Mouse (Mus musculus): ENCODE measurements around the gene Gid8. TPM values are rescaled to one million over a fixed set of nuclear protein-coding genes. Genes with fewer than 3 reads are reported as not detected.

Gene Gid8
- polyA plus RNA-seq, 1 experiment: 60.4 TPM

DNA sequence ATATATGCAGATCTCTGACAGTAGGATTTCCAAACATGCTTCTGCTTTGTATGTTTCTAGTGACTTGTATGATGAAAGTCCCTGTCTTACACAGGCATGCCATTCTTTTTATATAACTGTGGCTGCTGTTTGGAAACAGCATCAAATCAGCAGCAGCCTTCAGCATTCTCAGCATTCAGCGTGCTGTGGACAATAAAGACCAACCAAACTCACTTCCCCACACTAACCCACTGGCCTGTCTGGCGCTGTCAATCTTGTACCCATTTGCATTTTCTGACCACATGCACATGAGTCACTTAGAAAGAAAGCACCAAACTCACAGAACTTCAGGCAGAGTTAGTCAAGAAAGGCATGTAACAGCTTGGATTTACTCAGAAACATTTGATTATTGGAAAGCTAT is 14.7 kb upstream of the Gid8 start:
- H3K27ac ChIP-seq (ENCODE audit: insufficient read depth, low read length): no peak overlapping the region
- no peak for TF ChIP-seq CTCF (IDR thresholded peaks at IDR 0.05; ENCODE audit: extremely low read depth, insufficient read depth, low read length)
- TF ChIP-seq POLR2A (IDR thresholded peaks at IDR 0.05; ENCODE audit: extremely low read depth, insufficient read depth, low read length): no peak
- no peak overlapping the region for H3K4me3 ChIP-seq (ENCODE audit: insufficient read depth, low read length)
- H3K4me1 ChIP-seq (ENCODE audit: control insufficient read depth, insufficient read depth, low read length): peaks cover 18% of the 10 kb centered on the region

DNA sequence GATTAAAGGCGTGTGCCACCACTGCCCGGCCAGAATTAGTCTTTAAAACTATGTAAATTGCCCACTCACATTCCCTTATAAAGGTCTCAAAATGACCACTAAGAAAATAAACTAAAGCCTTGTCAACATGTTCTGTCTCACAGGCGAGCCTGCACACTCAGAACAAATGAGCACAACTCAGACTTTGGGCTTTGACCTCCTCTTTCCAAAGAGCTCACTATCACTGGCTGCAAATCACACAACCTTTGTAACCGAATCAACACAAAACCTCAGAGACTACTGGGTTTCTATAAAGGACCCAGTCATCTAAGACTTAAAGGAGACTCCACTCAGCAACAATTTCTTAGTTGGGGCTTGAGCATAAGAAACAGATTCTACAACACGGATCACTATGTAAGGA is 9.5 kb upstream of the Gid8 start:
- TF ChIP-seq POLR2A (IDR thresholded peaks at IDR 0.05; ENCODE audit: extremely low read depth, insufficient read depth, low read length) (no peak), CTCF (IDR thresholded peaks at IDR 0.05; ENCODE audit: extremely low read depth, insufficient read depth, low read length) (no peak)
- no peak overlapping the region for H3K27ac ChIP-seq (ENCODE audit: insufficient read depth, low read length)

DNA sequence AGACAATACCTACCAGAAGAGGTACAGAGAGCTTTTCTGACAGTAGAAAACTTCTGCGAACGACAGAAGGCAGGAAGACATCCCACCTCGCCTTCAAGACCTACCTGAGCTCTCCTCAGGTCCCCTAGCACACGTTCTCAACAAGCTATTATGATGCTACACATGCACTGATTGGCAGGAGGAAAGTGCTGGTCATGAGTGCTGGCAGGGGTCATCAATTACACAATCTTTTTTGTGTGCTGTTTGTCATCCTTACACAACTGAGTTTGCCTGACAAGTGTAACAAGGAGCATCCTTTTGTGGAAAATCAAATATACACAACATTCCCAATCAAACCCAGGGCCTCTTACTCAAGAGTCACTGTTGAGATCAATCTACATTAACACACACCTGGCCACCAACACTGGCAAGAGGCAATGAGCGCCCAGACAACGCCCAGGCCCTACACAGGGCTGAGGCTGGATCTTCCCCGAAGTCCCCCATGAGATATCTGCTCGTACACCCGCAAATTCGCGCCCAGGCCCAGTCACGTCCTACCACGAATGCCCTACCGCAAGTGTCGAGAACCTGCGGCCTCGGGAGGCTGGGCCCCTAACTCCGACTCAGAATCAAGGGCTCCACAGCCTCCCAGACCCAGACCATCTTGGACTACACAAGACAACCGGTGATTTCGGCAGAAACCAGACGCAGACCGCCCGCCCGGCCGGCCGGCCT is 8.7 kb upstream of the Gid8 start:
- peak overlapping the region; percentile 74 for H3K4me3 ChIP-seq (ENCODE audit: insufficient read depth, low read length)
- H3K27ac ChIP-seq (ENCODE audit: insufficient read depth, low read length): peak overlapping the region; percentile 95
- no peak for TF ChIP-seq POLR2A (IDR thresholded peaks at IDR 0.05; ENCODE audit: extremely low read depth, insufficient read depth, low read length)
- no peak for TF ChIP-seq CTCF (IDR thresholded peaks at IDR 0.05; ENCODE audit: extremely low read depth, insufficient read depth, low read length)
- peaks cover 11% of the 10 kb centered on the region for H3K4me1 ChIP-seq (ENCODE audit: control insufficient read depth, insufficient read depth, low read length)

More for the DNA sequence above, 9.5 kb upstream of the Gid8 start:
- Histone ChIP-seq H3K4me3 (ENCODE audit: insufficient read depth, low read length) (peak overlapping the region; percentile 74; the same call in 1 of the 2 replicates), H3K4me1 (ENCODE audit: control insufficient read depth, insufficient read depth, low read length) (peaks cover 12% of the 10 kb centered on the region)

DNA sequence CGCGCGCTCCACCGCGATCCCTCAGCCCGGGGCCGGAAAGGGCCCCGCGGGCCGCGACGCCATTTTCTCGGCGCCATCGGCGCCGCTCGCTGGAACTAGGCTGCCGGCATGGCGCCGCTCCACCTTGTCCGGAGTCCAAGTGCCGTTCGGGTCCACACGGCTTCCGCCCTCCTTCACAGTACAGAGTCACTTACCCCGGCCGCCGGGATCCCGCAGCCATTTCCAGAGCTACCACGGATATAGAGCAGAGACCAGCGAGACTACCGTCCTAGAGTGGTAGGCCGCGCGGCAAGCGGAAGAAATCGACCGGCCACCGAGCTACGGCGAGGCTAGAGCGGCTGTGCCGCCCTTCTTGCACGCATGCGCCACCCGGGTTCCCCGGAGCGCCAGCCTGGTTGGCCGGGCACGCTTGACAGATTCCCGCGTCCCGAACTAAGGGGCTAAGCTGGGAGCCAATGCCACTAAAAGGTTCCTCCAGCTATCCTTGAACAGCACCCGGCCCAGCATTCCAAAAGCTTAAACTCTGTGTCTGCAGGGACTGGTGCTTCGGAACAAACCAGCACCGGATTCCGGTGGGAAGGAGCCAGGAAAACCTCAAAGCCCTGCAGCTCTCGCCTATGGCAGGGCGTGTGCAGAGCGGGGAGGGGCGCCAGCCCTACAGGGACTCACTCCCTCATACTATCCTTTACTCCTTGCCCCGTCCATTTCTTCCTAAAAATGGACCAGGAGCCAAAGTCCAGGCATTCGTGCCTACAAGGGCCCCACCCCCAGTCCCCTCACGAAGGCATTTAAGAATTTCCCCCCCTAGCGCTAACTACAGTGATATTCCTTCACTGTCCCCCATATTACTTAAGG is 7.9 kb upstream of the Gid8 start:
- no peak for TF ChIP-seq CTCF (IDR thresholded peaks at IDR 0.05; ENCODE audit: extremely low read depth, insufficient read depth, low read length)
- TF ChIP-seq POLR2A (IDR thresholded peaks at IDR 0.05; ENCODE audit: extremely low read depth, insufficient read depth, low read length): peak; percentile 67; the same call in 1 of the 2 replicates
- Histone ChIP-seq H3K4me3 (ENCODE audit: insufficient read depth, low read length) (peak overlapping the region; percentile 74), H3K4me1 (ENCODE audit: control insufficient read depth, insufficient read depth, low read length) (peaks cover 11% of the 10 kb centered on the region), H3K27ac (ENCODE audit: insufficient read depth, low read length) (peak overlapping the region; percentile 95)

- peak overlapping the region; percentile 18; the same call in 1 of the 2 replicates for H3K27ac ChIP-seq (ENCODE audit: insufficient read depth, low read length)
- H3K4me1 ChIP-seq (ENCODE audit: control insufficient read depth, insufficient read depth, low read length): peaks cover 11% of the 10 kb centered on the region
- TF ChIP-seq CTCF (IDR thresholded peaks at IDR 0.05; ENCODE audit: extremely low read depth, insufficient read depth, low read length) (no peak), POLR2A (IDR thresholded peaks at IDR 0.05; ENCODE audit: extremely low read depth, insufficient read depth, low read length) (no peak)
- peak overlapping the region; percentile 74 for H3K4me3 ChIP-seq (ENCODE audit: insufficient read depth, low read length)
Measured at GRCm38 (mm10) chr2:180702701-180703149, 7.2 kb upstream of the Gid8 start.

GRCm38 (mm10) chr2:180703175-180703574 is 6.7 kb upstream of the Gid8 start:
- Histone ChIP-seq H3K27ac (ENCODE audit: insufficient read depth, low read length) (no peak overlapping the region), H3K4me3 (ENCODE audit: insufficient read depth, low read length) (no peak overlapping the region), H3K4me1 (ENCODE audit: control insufficient read depth, insufficient read depth, low read length) (peaks cover 11% of the 10 kb centered on the region)
- TF ChIP-seq CTCF (IDR thresholded peaks at IDR 0.05; ENCODE audit: extremely low read depth, insufficient read depth, low read length) (no peak), POLR2A (IDR thresholded peaks at IDR 0.05; ENCODE audit: extremely low read depth, insufficient read depth, low read length) (no peak)

DNA sequence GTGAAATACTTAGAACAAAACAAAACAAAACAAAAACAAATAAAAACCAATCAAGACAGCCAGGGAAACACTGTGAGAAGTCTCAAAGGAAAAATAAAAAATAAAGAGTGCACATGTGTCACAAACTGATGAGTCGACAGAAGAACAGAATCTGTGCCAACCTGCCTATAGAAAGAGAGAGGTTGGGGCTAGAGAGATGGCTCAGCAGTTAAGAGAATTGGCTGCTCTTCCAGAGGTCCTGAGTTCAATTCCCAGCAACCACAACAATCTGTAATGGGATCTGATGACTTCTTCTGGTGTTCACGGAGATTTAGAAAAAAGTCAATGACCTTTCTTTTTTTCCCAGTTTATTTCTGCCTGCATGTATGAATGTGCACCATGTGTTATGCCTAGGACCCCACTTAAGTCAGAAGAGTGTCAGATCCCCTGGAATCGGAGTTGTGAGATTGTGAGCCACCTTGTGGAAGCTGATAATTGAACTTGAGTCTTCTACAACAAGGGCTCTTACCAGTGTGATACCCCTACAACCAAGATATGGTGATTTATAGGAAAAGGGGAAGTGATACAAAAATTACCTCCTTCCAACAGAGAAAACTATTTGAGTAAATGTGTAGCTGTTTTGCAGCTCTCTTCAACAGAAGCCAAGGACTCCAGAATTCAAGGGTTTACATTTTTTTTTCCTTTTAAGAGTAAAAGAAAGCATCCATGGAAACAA is 6.1 kb upstream of the Gid8 start:
- H3K4me1 ChIP-seq (ENCODE audit: control insufficient read depth, insufficient read depth, low read length): peaks cover 14% of the 10 kb centered on the region

GRCm38 (mm10) chr2:180704591-180704990 is 5.3 kb upstream of the Gid8 start:
- no peak for TF ChIP-seq CTCF (IDR thresholded peaks at IDR 0.05; ENCODE audit: extremely low read depth, insufficient read depth, low read length)
- no peak for TF ChIP-seq POLR2A (IDR thresholded peaks at IDR 0.05; ENCODE audit: extremely low read depth, insufficient read depth, low read length)
- H3K4me1 ChIP-seq (ENCODE audit: control insufficient read depth, insufficient read depth, low read length): peaks cover 14% of the 10 kb centered on the region
- no peak overlapping the region for H3K27ac ChIP-seq (ENCODE audit: insufficient read depth, low read length)
- no peak overlapping the region for H3K4me3 ChIP-seq (ENCODE audit: insufficient read depth, low read length)

More for the DNA sequence above, 6.1 kb upstream of the Gid8 start:
- H3K4me3 ChIP-seq (ENCODE audit: insufficient read depth, low read length): no peak overlapping the region
- no peak overlapping the region for H3K27ac ChIP-seq (ENCODE audit: insufficient read depth, low read length)
- TF ChIP-seq POLR2A (IDR thresholded peaks at IDR 0.05; ENCODE audit: extremely low read depth, insufficient read depth, low read length) (no peak), CTCF (IDR thresholded peaks at IDR 0.05; ENCODE audit: extremely low read depth, insufficient read depth, low read length) (no peak)

DNA sequence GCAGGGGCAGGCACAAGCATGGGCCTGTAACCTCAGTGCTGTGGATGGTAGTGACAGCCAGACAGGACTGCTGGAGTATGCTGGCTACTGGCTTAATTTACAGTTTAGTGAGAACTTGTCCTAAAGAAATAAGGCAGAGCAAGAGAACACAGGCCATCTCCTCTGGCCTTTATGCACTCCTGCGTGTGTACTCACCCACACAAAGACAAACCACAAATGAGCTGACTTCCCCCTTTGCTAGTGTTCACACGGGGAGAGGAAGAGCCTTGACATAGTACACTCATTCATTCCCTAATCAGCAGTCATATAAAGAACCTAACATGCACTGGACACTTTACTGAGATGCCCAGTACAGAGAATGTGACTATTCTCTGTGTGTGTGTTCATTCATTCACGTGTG is 4.9 kb upstream of the Gid8 start:
- Histone ChIP-seq H3K4me3 (ENCODE audit: insufficient read depth, low read length) (no peak overlapping the region), H3K27ac (ENCODE audit: insufficient read depth, low read length) (no peak overlapping the region), H3K4me1 (ENCODE audit: control insufficient read depth, insufficient read depth, low read length) (peaks cover 12% of the 10 kb centered on the region)
- TF ChIP-seq CTCF (IDR thresholded peaks at IDR 0.05; ENCODE audit: extremely low read depth, insufficient read depth, low read length) (no peak), POLR2A (IDR thresholded peaks at IDR 0.05; ENCODE audit: extremely low read depth, insufficient read depth, low read length) (no peak)
